Mouse (Mus musculus) forebrain, embryonic 15.5 days (tissue): Measurements from ENCODE around the gene Bbx. TPM values are rescaled to one million over a fixed set of nuclear protein-coding genes. Genes with fewer than 3 reads are reported as not detected.

Experiments
- ATAC-seq: fragments of 200-750 bp; cut with Nextera tagmentation; replicated peaks from 2 replicates; pipeline ENCODE4 v1.8.0; 2017; ENCODE audit warnings: mild to moderate bottlenecking, moderate TSS enrichment, moderate library complexity
- H3K27ac ChIP-seq: fragments of 300-500 bp; sonication (generic); replicated peaks from 2 replicates; pipeline ENCODE4 v1.5.1; 2015; ENCODE audit warnings: mild to moderate bottlenecking, inconsistent platforms
- H3K27me3 ChIP-seq: fragments of 300-500 bp; sonication (generic); 2 replicates; pipeline ENCODE4 v1.6.1; 2015; ENCODE audit warnings: inconsistent platforms
- H3K36me3 ChIP-seq: fragments of 300-500 bp; sonication (generic); 2 replicates; pipeline ENCODE4 v1.6.1; 2015; ENCODE audit warnings: mild to moderate bottlenecking, inconsistent platforms
- H3K4me1 ChIP-seq: fragments of 300-500 bp; sonication (generic); 2 replicates; pipeline ENCODE4 v1.6.1; 2015; ENCODE audit warnings: inconsistent platforms
- H3K4me2 ChIP-seq: fragments of 300-500 bp; sonication (generic); replicated peaks from 2 replicates; pipeline ENCODE4 v1.6.1; 2015; ENCODE audit warnings: mild to moderate bottlenecking, inconsistent platforms
- H3K4me3 ChIP-seq: fragments of 300-500 bp; sonication (generic); 2 replicates; pipeline ENCODE4 v1.5.1; 2015; ENCODE audit warnings: mild to moderate bottlenecking, inconsistent platforms
- H3K9ac ChIP-seq: fragments of 300-500 bp; sonication (generic); replicated peaks from 2 replicates; pipeline ENCODE4 v1.6.1; 2015; ENCODE audit warnings: mild to moderate bottlenecking, inconsistent platforms
- H3K9me3 ChIP-seq: fragments of 300-500 bp; sonication (generic); 2 replicates; pipeline ENCODE4 v1.6.1; 2016; ENCODE audit warnings: inconsistent platforms
- WGBS: fragments of 180-500 bp; shearing (Covaris S2); methylation state at CpG from one replicate; pipeline ENCODE4 v1.1.7; 2015; ENCODE audit warnings: mixed read lengths; 5-methylcytosine and 5-hydroxymethylcytosine counted together
- polyA plus RNA-seq: library from polyadenylated mRNA; unstranded; fragments of >200 nt; fragmentation: Nextera tagmentation; extraction: Ambion mirVana; gene quantifications from 2 replicates; pipeline ENCODE4 v1.2.1, GENCODE M21; 2015

Gene Bbx
- polyA plus RNA-seq, 1 experiment from 2014 or later: 33.5 TPM

GRCm38 (mm10) chr16:50437331-50437730 lies 5.1 kb upstream of the Bbx start:
- no peak for ATAC-seq
- Histone ChIP-seq H3K4me3 (no peak overlapping the region), H3K4me1 (peaks cover 7% of the 10 kb centered on the region), H3K9me3 (no peaks in the 10 kb centered on the region), H3K4me2 (no peak overlapping the region), H3K36me3 (no peaks in the 10 kb centered on the region), H3K27ac (no peak overlapping the region), H3K9ac (no peak overlapping the region), H3K27me3 (no peaks in the 10 kb centered on the region)
- WGBS: 56% methylated on average over 2 of the region's 2 CpGs

GRCm38 (mm10) chr16:50431011-50431981 lies 894 bp downstream of the Bbx start:
- H3K27ac ChIP-seq: peak overlapping the region; percentile 97
- H3K36me3 ChIP-seq: no peaks in the 10 kb centered on the region
- H3K9ac ChIP-seq: peak overlapping the region; percentile 89
- H3K9me3 ChIP-seq: no peaks in the 10 kb centered on the region
- H3K4me1 ChIP-seq: peaks cover 15% of the 10 kb centered on the region
- WGBS: under 1% methylated on average over 68 of the region's 72 CpGs
- H3K4me3 ChIP-seq: peak overlapping the region; percentile 85
- H3K4me2 ChIP-seq: peak overlapping the region; percentile 99
- no peaks in the 10 kb centered on the region for H3K27me3 ChIP-seq
- peak; percentile 68 for ATAC-seq

- H3K27me3 ChIP-seq: no peaks in the 10 kb centered on the region
- no peaks in the 10 kb centered on the region for H3K9me3 ChIP-seq
- H3K9ac ChIP-seq: peak overlapping the region; percentile 89
- no peak for ATAC-seq
- peaks cover 15% of the 10 kb centered on the region for H3K4me1 ChIP-seq
- WGBS: under 1% methylated on average over 12 of the region's 12 CpGs
- peak overlapping the region; percentile 97 for H3K27ac ChIP-seq
- H3K4me3 ChIP-seq: peak overlapping the region; percentile 85
- H3K4me2 ChIP-seq: peak overlapping the region; percentile 99
- H3K36me3 ChIP-seq: no peaks in the 10 kb centered on the region
Observed at GRCm38 (mm10) chr16:50430515-50430877, 1.7 kb downstream of the Bbx start.

GRCm38 (mm10) chr16:50429692-50430514 lies 2.3 kb downstream of the Bbx start:
- peak overlapping the region; percentile 97 for H3K27ac ChIP-seq
- H3K9ac ChIP-seq: peak overlapping the region; percentile 89
- H3K9me3 ChIP-seq: no peaks in the 10 kb centered on the region
- peak overlapping the region; percentile 85 for H3K4me3 ChIP-seq
- H3K27me3 ChIP-seq: no peaks in the 10 kb centered on the region
- ATAC-seq: no peak
- H3K4me2 ChIP-seq: peak overlapping the region; percentile 99
- 0% methylated on average over 67 of the region's 69 CpGs for WGBS
- no peaks in the 10 kb centered on the region for H3K36me3 ChIP-seq
- peaks cover 15% of the 10 kb centered on the region for H3K4me1 ChIP-seq

- ATAC-seq: no peak
- H3K36me3 ChIP-seq: no peaks in the 10 kb centered on the region
- peak overlapping the region; percentile 85 for H3K4me3 ChIP-seq
- H3K9ac ChIP-seq: peak overlapping the region; percentile 89
- no peaks in the 10 kb centered on the region for H3K27me3 ChIP-seq
- peak overlapping the region; percentile 99 for H3K4me2 ChIP-seq
- WGBS: 3% methylated on average over 23 of the region's 23 CpGs
- 0 out of 2 replicates have a peak overlapping the region, but pooled peaks have one; percentile 97 for H3K27ac ChIP-seq
- H3K9me3 ChIP-seq: no peaks in the 10 kb centered on the region
- peaks cover 15% of the 10 kb centered on the region for H3K4me1 ChIP-seq
Observed at GRCm38 (mm10) chr16:50428871-50429691, 3.1 kb downstream of the Bbx start.

- H3K27me3 ChIP-seq: no peaks in the 10 kb centered on the region
- no peaks in the 10 kb centered on the region for H3K36me3 ChIP-seq
- H3K4me1 ChIP-seq: no peaks in the 10 kb centered on the region
- H3K9me3 ChIP-seq: no peaks in the 10 kb centered on the region
- H3K4me2 ChIP-seq: no peak overlapping the region
- 18% methylated on average over 1 of the region's 1 CpGs for WGBS
- no peak overlapping the region for H3K4me3 ChIP-seq
- no peak for ATAC-seq
- H3K9ac ChIP-seq: no peak overlapping the region
- H3K27ac ChIP-seq: no peak overlapping the region
Observed at GRCm38 (mm10) chr16:50420130-50420529, 12.1 kb downstream of the Bbx start.

GRCm38 (mm10) chr16:50415406-50415805 lies 16.8 kb downstream of the Bbx start:
- Histone ChIP-seq H3K9me3 (no peaks in the 10 kb centered on the region), H3K4me1 (no peaks in the 10 kb centered on the region), H3K27ac (no peak overlapping the region), H3K36me3 (no peaks in the 10 kb centered on the region), H3K4me3 (no peak overlapping the region), H3K9ac (no peak overlapping the region), H3K27me3 (no peaks in the 10 kb centered on the region), H3K4me2 (no peak overlapping the region)
- 82% methylated on average over 8 of the region's 8 CpGs for WGBS
- no peak for ATAC-seq

- WGBS: 87% methylated on average over 5 of the region's 5 CpGs
- H3K4me1 ChIP-seq: no peaks in the 10 kb centered on the region
- no peaks in the 10 kb centered on the region for H3K9me3 ChIP-seq
- H3K4me2 ChIP-seq: no peak overlapping the region
- no peak overlapping the region for H3K27ac ChIP-seq
- H3K27me3 ChIP-seq: no peaks in the 10 kb centered on the region
- no peak overlapping the region for H3K9ac ChIP-seq
- no peaks in the 10 kb centered on the region for H3K36me3 ChIP-seq
- no peak overlapping the region for H3K4me3 ChIP-seq
- no peak for ATAC-seq
Observed at GRCm38 (mm10) chr16:50402851-50403250, 29.3 kb downstream of the Bbx start.

- no peaks in the 10 kb centered on the region for H3K36me3 ChIP-seq
- no peaks in the 10 kb centered on the region for H3K9me3 ChIP-seq
- no peak for ATAC-seq
- H3K27me3 ChIP-seq: no peaks in the 10 kb centered on the region
- H3K4me3 ChIP-seq: no peak overlapping the region
- H3K27ac ChIP-seq: no peak overlapping the region
- no peaks in the 10 kb centered on the region for H3K4me1 ChIP-seq
- H3K9ac ChIP-seq: no peak overlapping the region
- WGBS: 92% methylated on average over 6 of the region's 6 CpGs
- H3K4me2 ChIP-seq: no peak overlapping the region
Observed at GRCm38 (mm10) chr16:50399775-50400174, 32.4 kb downstream of the Bbx start.

GRCm38 (mm10) chr16:50398564-50398963 lies 33.6 kb downstream of the Bbx start:
- no peak overlapping the region for H3K4me2 ChIP-seq
- H3K36me3 ChIP-seq: no peaks in the 10 kb centered on the region
- H3K9ac ChIP-seq: no peak overlapping the region
- H3K4me1 ChIP-seq: no peaks in the 10 kb centered on the region
- no peaks in the 10 kb centered on the region for H3K27me3 ChIP-seq
- H3K4me3 ChIP-seq: no peak overlapping the region
- no peak overlapping the region for H3K27ac ChIP-seq
- 80% methylated on average over 4 of the region's 4 CpGs for WGBS
- H3K9me3 ChIP-seq: no peaks in the 10 kb centered on the region
- no peak for ATAC-seq

- H3K4me1 ChIP-seq: no peaks in the 10 kb centered on the region
- H3K4me2 ChIP-seq: no peak overlapping the region
- no peaks in the 10 kb centered on the region for H3K27me3 ChIP-seq
- 86% methylated on average over 6 of the region's 6 CpGs for WGBS
- no peak overlapping the region for H3K4me3 ChIP-seq
- ATAC-seq: no peak
- no peaks in the 10 kb centered on the region for H3K36me3 ChIP-seq
- H3K9ac ChIP-seq: no peak overlapping the region
- no peaks in the 10 kb centered on the region for H3K9me3 ChIP-seq
- no peak overlapping the region for H3K27ac ChIP-seq
Observed at GRCm38 (mm10) chr16:50395928-50396612, 36.1 kb downstream of the Bbx start.
